Mouse (Mus musculus): ENCODE measurements around the gene Hddc2. TPM values are rescaled to one million over a fixed set of nuclear protein-coding genes. Genes with fewer than 3 reads are reported as not detected.

Hddc2 gene
- 12.5 and 13.0 TPM in 2 replicates for polyA plus RNA-seq (2012; rRNA removed)

- TF ChIP-seq CTCF (IDR thresholded peaks at IDR 0.05; ENCODE audit: borderline replicate concordance, control insufficient read depth, extremely low read depth, insufficient read depth, low read length, poor library complexity) (no peak), POLR2A (IDR thresholded peaks at IDR 0.05; ENCODE audit: control insufficient read depth, extremely low read depth, insufficient read depth, low read length, poor library complexity) (peak; percentile 35; the same call in 1 of the 2 replicates)
- Histone ChIP-seq H3K4me3 (ENCODE audit: control insufficient read depth, insufficient read depth, low read length) (peak within 1 kb of the TSS; percentile 82), H3K36me3 (ENCODE audit: control insufficient read depth, insufficient read depth, low read length) (no peaks in the 10 kb centered on the region), H3K27me3 (ENCODE audit: control insufficient read depth, insufficient read depth, low read length) (no peaks in the 10 kb centered on the region), H3K4me1 (replicated peaks; ENCODE audit: control insufficient read depth, insufficient read depth, low read length) (peaks cover 4% of the 10 kb centered on the region), H3K27ac (ENCODE audit: control insufficient read depth, insufficient read depth, low read length) (peak within 1 kb of the TSS; percentile 85)
- WGBS, result 4% methylated on average over 41 of the region's 44 CpGs
- DNase-seq, result peak; percentile 74
Measured at GRCm38 (mm10) chr10:31312865-31313848, at the start of gene Hddc2. Hddc2 (plus strand) TSS chr10:31313383.

GRCm38 (mm10) chr10:31272738-31273137 is 40.4 kb upstream of the Hddc2 start:
- no peak for DNase-seq
- Histone ChIP-seq H3K4me3 (ENCODE audit: control insufficient read depth, insufficient read depth, low read length) (no peak overlapping the region), H3K36me3 (ENCODE audit: control insufficient read depth, insufficient read depth, low read length) (no peaks in the 10 kb centered on the region), H3K27me3 (ENCODE audit: control insufficient read depth, insufficient read depth, low read length) (no peaks in the 10 kb centered on the region), H3K4me1 (replicated peaks; ENCODE audit: control insufficient read depth, insufficient read depth, low read length) (no peaks in the 10 kb centered on the region), H3K27ac (ENCODE audit: control insufficient read depth, insufficient read depth, low read length) (no peak overlapping the region)
- WGBS, result 87% methylated on average over 2 of the region's 2 CpGs
- no peak for TF ChIP-seq CTCF (IDR thresholded peaks at IDR 0.05; ENCODE audit: borderline replicate concordance, control insufficient read depth, extremely low read depth, insufficient read depth, low read length, poor library complexity)
- no peak for TF ChIP-seq POLR2A (IDR thresholded peaks at IDR 0.05; ENCODE audit: control insufficient read depth, extremely low read depth, insufficient read depth, low read length, poor library complexity)

GRCm38 (mm10) chr10:31273171-31273570 is 40.0 kb upstream of the Hddc2 start:
- Histone ChIP-seq H3K4me1 (replicated peaks; ENCODE audit: control insufficient read depth, insufficient read depth, low read length) (no peaks in the 10 kb centered on the region), H3K27ac (ENCODE audit: control insufficient read depth, insufficient read depth, low read length) (no peak overlapping the region), H3K36me3 (ENCODE audit: control insufficient read depth, insufficient read depth, low read length) (no peaks in the 10 kb centered on the region), H3K27me3 (ENCODE audit: control insufficient read depth, insufficient read depth, low read length) (no peaks in the 10 kb centered on the region), H3K4me3 (ENCODE audit: control insufficient read depth, insufficient read depth, low read length) (no peak overlapping the region)
- no peak for DNase-seq
- TF ChIP-seq CTCF (IDR thresholded peaks at IDR 0.05; ENCODE audit: borderline replicate concordance, control insufficient read depth, extremely low read depth, insufficient read depth, low read length, poor library complexity) (no peak), POLR2A (IDR thresholded peaks at IDR 0.05; ENCODE audit: control insufficient read depth, extremely low read depth, insufficient read depth, low read length, poor library complexity) (no peak)
- WGBS, result 79% methylated on average over 1 of the region's 1 CpGs

GRCm38 (mm10) chr10:31287787-31288186 is 25.4 kb upstream of the Hddc2 start:
- no peak for DNase-seq
- TF ChIP-seq POLR2A (IDR thresholded peaks at IDR 0.05; ENCODE audit: control insufficient read depth, extremely low read depth, insufficient read depth, low read length, poor library complexity) (no peak), CTCF (IDR thresholded peaks at IDR 0.05; ENCODE audit: borderline replicate concordance, control insufficient read depth, extremely low read depth, insufficient read depth, low read length, poor library complexity) (no peak)
- no peaks in the 10 kb centered on the region for H3K36me3 ChIP-seq (ENCODE audit: control insufficient read depth, insufficient read depth, low read length)
- no peaks in the 10 kb centered on the region for H3K27me3 ChIP-seq (ENCODE audit: control insufficient read depth, insufficient read depth, low read length)
- no peaks in the 10 kb centered on the region for H3K4me1 ChIP-seq (replicated peaks; ENCODE audit: control insufficient read depth, insufficient read depth, low read length)
- no peak overlapping the region for H3K4me3 ChIP-seq (ENCODE audit: control insufficient read depth, insufficient read depth, low read length)
- H3K27ac ChIP-seq (ENCODE audit: control insufficient read depth, insufficient read depth, low read length), result no peak overlapping the region

GRCm38 (mm10) chr10:31288697-31289390 is 24.3 kb upstream of the Hddc2 start:
- DNase-seq, result no peak
- no peaks in the 10 kb centered on the region for H3K4me1 ChIP-seq (replicated peaks; ENCODE audit: control insufficient read depth, insufficient read depth, low read length)
- no peaks in the 10 kb centered on the region for H3K27me3 ChIP-seq (ENCODE audit: control insufficient read depth, insufficient read depth, low read length)
- WGBS, result 90% methylated on average over 4 of the region's 4 CpGs
- no peak overlapping the region for H3K4me3 ChIP-seq (ENCODE audit: control insufficient read depth, insufficient read depth, low read length)
- no peak overlapping the region for H3K27ac ChIP-seq (ENCODE audit: control insufficient read depth, insufficient read depth, low read length)
- TF ChIP-seq CTCF (IDR thresholded peaks at IDR 0.05; ENCODE audit: borderline replicate concordance, control insufficient read depth, extremely low read depth, insufficient read depth, low read length, poor library complexity) (no peak), POLR2A (IDR thresholded peaks at IDR 0.05; ENCODE audit: control insufficient read depth, extremely low read depth, insufficient read depth, low read length, poor library complexity) (no peak)
- H3K36me3 ChIP-seq (ENCODE audit: control insufficient read depth, insufficient read depth, low read length), result no peaks in the 10 kb centered on the region

- no peak for DNase-seq
- no peaks in the 10 kb centered on the region for H3K36me3 ChIP-seq (ENCODE audit: control insufficient read depth, insufficient read depth, low read length)
- H3K27ac ChIP-seq (ENCODE audit: control insufficient read depth, insufficient read depth, low read length), result no peak overlapping the region
- no peak for TF ChIP-seq CTCF (IDR thresholded peaks at IDR 0.05; ENCODE audit: borderline replicate concordance, control insufficient read depth, extremely low read depth, insufficient read depth, low read length, poor library complexity)
- TF ChIP-seq POLR2A (IDR thresholded peaks at IDR 0.05; ENCODE audit: control insufficient read depth, extremely low read depth, insufficient read depth, low read length, poor library complexity), result no peak
- H3K27me3 ChIP-seq (ENCODE audit: control insufficient read depth, insufficient read depth, low read length), result no peaks in the 10 kb centered on the region
- no peaks in the 10 kb centered on the region for H3K4me1 ChIP-seq (replicated peaks; ENCODE audit: control insufficient read depth, insufficient read depth, low read length)
- no peak overlapping the region for H3K4me3 ChIP-seq (ENCODE audit: control insufficient read depth, insufficient read depth, low read length)
- 82% methylated on average over 5 of the region's 5 CpGs for WGBS
Measured at GRCm38 (mm10) chr10:31295705-31296104, 17.5 kb upstream of the Hddc2 start.
